Comparison of ENCODE assay signal across 14 mouse cellular contexts in genomic region chr14:18376206-18376605, GRCm38 (mm10). TPM values are rescaled to one million over a fixed set of nuclear protein-coding genes. Genes with fewer than 3 reads are reported as not detected.
A peak's percentile ranks its signal among the peaks of the same experiment; 100 is the strongest.
DNase-seq lines count a peak whose midpoint lies in the region; ATAC-seq and TF ChIP-seq lines count a peak whose summit lies in the region.
"Had no signal": no experiment of that assay in that cellular context is flagged by ENCODE, and none has a peak within 500 bp of the region (broad histone marks: within the 10 kb centered on the region; RNA-seq: fewer than 3 reads in every experiment).

No protein-coding gene starts in this region.

- H3K4me3 ChIP-seq in kidney, adult 2 months (ENCODE audit: insufficient read depth, low read depth, low read length) = no peak overlapping the region
- no peak overlapping the region for H3K4me3 ChIP-seq in kidney, embryonic 15.5 days (replicated peaks)
- H3K4me3 ChIP-seq: erythroblast, embryonic 14.5 days; limb, embryonic 12.5 days had no signal

- no peak for ATAC-seq in kidney, embryonic 15.5 days (replicated peaks; ENCODE audit: low FRiP score)
- ATAC-seq: hindbrain, postnatal 0 days had no signal

- TF ChIP-seq POLR2A in kidney, adult 2 months (IDR thresholded peaks at IDR 0.05; ENCODE audit: low read depth, low read length) = no peak

- TF ChIP-seq CTCF in kidney, adult 2 months (conservative IDR thresholded peaks at IDR 0.05; ENCODE audit: insufficient read depth, insufficient read length, low read depth, low read length) = no peak

- H3K4me2 ChIP-seq in kidney, embryonic 15.5 days = no peak overlapping the region
- H3K4me2 ChIP-seq: limb, embryonic 12.5 days had no signal

- H3K9me3 ChIP-seq in kidney, embryonic 15.5 days (replicated peaks) = no peaks in the 10 kb centered on the region
- H3K9me3 ChIP-seq: limb, embryonic 12.5 days had no signal

- 43% methylated on average over 3 of the region's 3 CpGs for WGBS in kidney, adult 2 months
- WGBS in kidney, embryonic 15.5 days = 71% methylated on average over 3 of the region's 3 CpGs

- no peak overlapping the region for H3K9ac ChIP-seq in kidney, embryonic 15.5 days
- H3K9ac ChIP-seq: limb, embryonic 12.5 days had no signal

- H3K36me3 ChIP-seq in kidney, adult 2 months (ENCODE audit: control insufficient read depth, insufficient read depth, low read length) = no peaks in the 10 kb centered on the region
- H3K36me3 ChIP-seq in kidney, embryonic 15.5 days = no peaks in the 10 kb centered on the region
- H3K36me3 ChIP-seq: limb, embryonic 12.5 days had no signal

- peak; percentile 30 for DNase-seq in adrenal gland, postnatal 10 days
- DNase-seq in adrenal gland, postnatal 36 days = no peak
- peak; percentile 86 for DNase-seq in kidney, adult 2 months
- DNase-seq in gastrocnemius, postnatal 36 days = peak; percentile 33 to 48
- DNase-seq in lung, postnatal 4 days = peak; percentile 23 to 33
- no peak for DNase-seq in frontal cortex, postnatal 14 days (ENCODE audit: low spot score in 2 of 2)
- DNase-seq in spleen, postnatal 4 days (ENCODE audit: low spot score in 2 of 2) = no peak
- DNase-seq: embryo, embryonic 11 days; right cerebral cortex, postnatal 14 days; thymus, postnatal 36 days had no signal

- H3K27me3 ChIP-seq in kidney, adult 2 months (replicated peaks; ENCODE audit: control insufficient read depth, insufficient read depth, low read length) = no peaks in the 10 kb centered on the region
- no peaks in the 10 kb centered on the region for H3K27me3 ChIP-seq in kidney, embryonic 15.5 days
- H3K27me3 ChIP-seq: limb, embryonic 12.5 days had no signal

- no peaks in the 10 kb centered on the region for H3K4me1 ChIP-seq in kidney, adult 2 months (ENCODE audit: control insufficient read depth, insufficient read depth, low read length)
- 0 out of 2 replicates have a peak, but pooled peaks cover 4% of the 10 kb centered on the region for H3K4me1 ChIP-seq in kidney, embryonic 15.5 days

- H3K27ac ChIP-seq in kidney, adult 2 months (ENCODE audit: insufficient read depth, low read depth, low read length) = no peak overlapping the region
- no peak overlapping the region for H3K27ac ChIP-seq in kidney, embryonic 15.5 days
- H3K27ac ChIP-seq: hindbrain, postnatal 0 days; limb, embryonic 12.5 days had no signal

- intact Hi-C loops in gastrocnemius, postnatal 36 days (cut with DNase I) = loop anchor here (10.0 kb wide), 1 partner anchor 89 kb away; no protein-coding TSS in a partner anchor

RNA-seq across cellular contexts. Expression of gene Ube2e1, which starts 44.5 kb away (rescaled TPM):
- total RNA-seq in adrenal gland, postnatal 10 days (2021) = 10 to 100 TPM; 58.5 to 66.7 TPM
- 10 to 100 TPM; 71.8 to 75.0 TPM for total RNA-seq in adrenal gland, postnatal 36 days (2021)
- polyA plus RNA-seq in kidney, adult 2 months (2012; rRNA removed) = 38.1 and 51.8 TPM in 2 replicates
- 140 and 148 TPM in 2 replicates for polyA plus RNA-seq in kidney, embryonic 15.5 days (2015; fragmentation: Nextera tagmentation; extraction: Ambion mirVana)
- 100 to 1,000 TPM; 105 TPM for total RNA-seq in gastrocnemius, postnatal 36 days (2021)

Comparison
In these comparisons a context has a peak if more than half of its experiments do, and no peak if none do; other contexts are left out.
1. DNase-seq: peak in adrenal gland, postnatal 10 days (single experiment), kidney, adult 2 months (single experiment), gastrocnemius, postnatal 36 days (2 of 2) and lung, postnatal 4 days (2 of 2); none in adrenal gland, postnatal 36 days (0 of 2), frontal cortex, postnatal 14 days (0 of 2) and spleen, postnatal 4 days (0 of 2).